Mouse (Mus musculus) myocyte (in vitro differentiated cells): ENCODE measurements at regions not wholly inside any gene's neighbourhood (a gene's known extent, or its start where the extent isn't known, plus 50 kb on each side); places are given as distances from the start of the nearest gene placed in this dataset.

ENCODE experiments used
- H3K27me3 ChIP-seq: one replicate; pipeline ENCODE4 v1.6.1; 2011; ENCODE audit not compliant: control insufficient read depth, insufficient read depth, insufficient read length
- H3K36me3 ChIP-seq: one replicate; pipeline ENCODE4 v1.6.1; 2011; ENCODE audit not compliant: control insufficient read depth, insufficient read depth
- H3K4me2 ChIP-seq: one replicate; pipeline ENCODE4 v1.6.1; 2011; ENCODE audit warnings: low read depth, control low read depth
- H3K4me3 ChIP-seq: one replicate; pipeline ENCODE4 v1.5.1; 2011; ENCODE audit warnings: mild to moderate bottlenecking, control low read depth, moderate library complexity
- H3K79me2 ChIP-seq: one replicate; pipeline ENCODE4 v1.6.1; 2011; ENCODE audit not compliant: control insufficient read depth, insufficient read depth
- H3ac ChIP-seq: one replicate; pipeline ENCODE4 v1.6.1; 2011; ENCODE audit not compliant: control insufficient read depth, insufficient read length
- CEBPB ChIP-seq: IDR thresholded peaks from 2 replicates; pipeline ENCODE4 v1.6.1; 2011; ENCODE audit warnings: mild to moderate bottlenecking, moderate library complexity; ENCODE audit not compliant: poor library complexity, insufficient read depth, severe bottlenecking
- E2F4 ChIP-seq: IDR thresholded peaks from one replicate; pipeline ENCODE4 v1.6.1; 2011; ENCODE audit warnings: mild to moderate bottlenecking, control low read depth, moderate library complexity; ENCODE audit not compliant: insufficient read depth
- MAX ChIP-seq: IDR thresholded peaks from one replicate; pipeline ENCODE4 v1.6.1; 2011; ENCODE audit warnings: low read depth, mild to moderate bottlenecking, control low read depth
- MYOD1 ChIP-seq, 3 experiments: IDR thresholded peaks; one replicate each; pipeline ENCODE4 v1.6.1; 2011; ENCODE audit warnings: control low read depth in 2 of 3, low read depth in 2 of 3, mild to moderate bottlenecking in 2 of 3, moderate library complexity in 1 of 3; ENCODE audit not compliant: insufficient read length in 2 of 3, control insufficient read depth in 1 of 3
- MYOG ChIP-seq, 3 experiments: IDR thresholded peaks; one replicate each; pipeline ENCODE4 v1.6.1; 2011; ENCODE audit warnings: control low read depth in 2 of 3, low read depth in 2 of 3, mild to moderate bottlenecking in 2 of 3; ENCODE audit not compliant: insufficient read length in 2 of 3, control insufficient read depth in 1 of 3, insufficient read depth in 1 of 3
- POLR2A ChIP-seq: IDR thresholded peaks from one replicate; pipeline ENCODE4 v1.6.1; 2011; ENCODE audit warnings: low read depth, mild to moderate bottlenecking, control low read depth, moderate library complexity; ENCODE audit not compliant: insufficient read length
- POLR2AphosphoS2 ChIP-seq: IDR thresholded peaks from one replicate; pipeline ENCODE4 v1.6.1; 2011; ENCODE audit warnings: low read depth, control low read depth; ENCODE audit not compliant: insufficient read length
- REST ChIP-seq: IDR thresholded peaks from one replicate; pipeline ENCODE4 v1.6.1; 2011; ENCODE audit warnings: mild to moderate bottlenecking, control low read depth, moderate library complexity; ENCODE audit not compliant: insufficient read depth, insufficient read length
- SRF ChIP-seq: IDR thresholded peaks from one replicate; pipeline ENCODE4 v1.6.1; 2011; ENCODE audit warnings: low read depth; ENCODE audit not compliant: control insufficient read depth, insufficient read length
- TCF12 ChIP-seq: IDR thresholded peaks from one replicate; pipeline ENCODE4 v1.6.1; 2011; ENCODE audit warnings: mild to moderate bottlenecking, control low read depth; ENCODE audit not compliant: poor library complexity, insufficient read depth, severe bottlenecking
- TCF3 ChIP-seq: IDR thresholded peaks from one replicate; pipeline ENCODE4 v1.6.1; 2011; ENCODE audit warnings: low read depth, control low read depth; ENCODE audit not compliant: insufficient read length
- USF1 ChIP-seq: IDR thresholded peaks from one replicate; pipeline ENCODE4 v1.6.1; 2011; ENCODE audit warnings: low read depth, mild to moderate bottlenecking, control low read depth, moderate library complexity

GRCm38 (mm10) chr10:96479350-96479749 is 137.5 kb upstream of the Btg1 start:
- Histone ChIP-seq H3K36me3 (no peaks in the 10 kb centered on the region), H3ac (no peak overlapping the region), H3K4me3 (no peak overlapping the region), H3K4me2 (no peak overlapping the region), H3K79me2 (no peaks in the 10 kb centered on the region), H3K27me3 (no peaks in the 10 kb centered on the region)
- TF ChIP-seq CEBPB (no peak), SRF (no peak), MAX (no peak), TCF3 (no peak), POLR2A (no peak), MYOD1 (IDR thresholded peaks at IDR 0.05; ENCODE audit: control insufficient read depth in 1 of 3, insufficient read length in 2 of 3, low read depth in 2 of 3) (no peak), REST (no peak), USF1 (no peak)

- TF ChIP-seq MYOG (IDR thresholded peaks at IDR 0.05; ENCODE audit: control insufficient read depth in 1 of 3, insufficient read depth in 1 of 3, insufficient read length in 2 of 3, low read depth in 2 of 3) = no peak
- no peak for TF ChIP-seq CEBPB
- no peak for TF ChIP-seq MYOD1 (IDR thresholded peaks at IDR 0.05; ENCODE audit: control insufficient read depth in 1 of 3, insufficient read length in 2 of 3, low read depth in 2 of 3)
- no peak for TF ChIP-seq TCF12
- TF ChIP-seq SRF = no peak
- TF ChIP-seq E2F4 = no peak
- TF ChIP-seq TCF3 = no peak
- TF ChIP-seq POLR2A = no peak
- Histone ChIP-seq H3ac (no peak overlapping the region), H3K79me2 (no peaks in the 10 kb centered on the region), H3K36me3 (no peaks in the 10 kb centered on the region), H3K27me3 (no peaks in the 10 kb centered on the region), H3K4me3 (no peak overlapping the region), H3K4me2 (no peak overlapping the region)
Measured at GRCm38 (mm10) chr10:96479786-96480185, 137.0 kb upstream of the Btg1 start.

GRCm38 (mm10) chr10:96480453-96481324 is 136.1 kb upstream of the Btg1 start:
- no peak overlapping the region for H3K4me3 ChIP-seq
- no peaks in the 10 kb centered on the region for H3K79me2 ChIP-seq
- H3K36me3 ChIP-seq = no peaks in the 10 kb centered on the region
- H3ac ChIP-seq = no peak overlapping the region
- TF ChIP-seq TCF12 (no peak), USF1 (no peak), MYOD1 (IDR thresholded peaks at IDR 0.05; ENCODE audit: control insufficient read depth in 1 of 3, insufficient read length in 2 of 3, low read depth in 2 of 3) (no peak), REST (no peak), POLR2A (no peak), SRF (no peak), MAX (no peak), TCF3 (no peak), CEBPB (no peak), E2F4 (no peak), POLR2AphosphoS2 (no peak), MYOG (IDR thresholded peaks at IDR 0.05; ENCODE audit: control insufficient read depth in 1 of 3, insufficient read depth in 1 of 3, insufficient read length in 2 of 3, low read depth in 2 of 3) (no peak)
- H3K4me2 ChIP-seq = no peak overlapping the region
- H3K27me3 ChIP-seq = no peaks in the 10 kb centered on the region

- H3K4me3 ChIP-seq = no peak overlapping the region
- no peaks in the 10 kb centered on the region for H3K36me3 ChIP-seq
- no peak overlapping the region for H3K4me2 ChIP-seq
- no peaks in the 10 kb centered on the region for H3K79me2 ChIP-seq
- no peaks in the 10 kb centered on the region for H3K27me3 ChIP-seq
- TF ChIP-seq MYOD1 (IDR thresholded peaks at IDR 0.05; ENCODE audit: control insufficient read depth in 1 of 3, insufficient read length in 2 of 3, low read depth in 2 of 3) (no peak), POLR2AphosphoS2 (no peak), CEBPB (no peak), TCF12 (no peak), MYOG (IDR thresholded peaks at IDR 0.05; ENCODE audit: control insufficient read depth in 1 of 3, insufficient read depth in 1 of 3, insufficient read length in 2 of 3, low read depth in 2 of 3) (no peak), E2F4 (no peak), USF1 (no peak), MAX (no peak), SRF (no peak)
- no peak overlapping the region for H3ac ChIP-seq
Measured at GRCm38 (mm10) chr10:96481325-96481638, 135.5 kb upstream of the Btg1 start.

- Histone ChIP-seq H3ac (no peak overlapping the region), H3K4me2 (no peak overlapping the region), H3K36me3 (no peaks in the 10 kb centered on the region), H3K79me2 (no peaks in the 10 kb centered on the region), H3K27me3 (no peaks in the 10 kb centered on the region), H3K4me3 (no peak overlapping the region)
- TF ChIP-seq POLR2A (no peak), TCF3 (no peak), USF1 (no peak), POLR2AphosphoS2 (no peak), MYOG (IDR thresholded peaks at IDR 0.05; ENCODE audit: control insufficient read depth in 1 of 3, insufficient read depth in 1 of 3, insufficient read length in 2 of 3, low read depth in 2 of 3) (no peak), MYOD1 (IDR thresholded peaks at IDR 0.05; ENCODE audit: control insufficient read depth in 1 of 3, insufficient read length in 2 of 3, low read depth in 2 of 3) (no peak), SRF (no peak), MAX (no peak), CEBPB (no peak), E2F4 (no peak)
Measured at GRCm38 (mm10) chr10:96486724-96487123, 130.1 kb upstream of the Btg1 start.
